Mouse (Mus musculus): ENCODE results near the gene Tasp1.

- TF ChIP-seq CTCF (IDR thresholded peaks at IDR 0.05; ENCODE audit: low read depth) (no peak), EP300 (IDR thresholded peaks at IDR 0.05; ENCODE audit: low read depth) (no peak)
Observed at GRCm38 (mm10) chr2:139934577-139934976, 132.0 kb downstream of the Tasp1 start.

All from liver, postnatal 0 days (tissue).